9 mouse cellular contexts compared by ENCODE assay signal in the genomic region with DNA sequence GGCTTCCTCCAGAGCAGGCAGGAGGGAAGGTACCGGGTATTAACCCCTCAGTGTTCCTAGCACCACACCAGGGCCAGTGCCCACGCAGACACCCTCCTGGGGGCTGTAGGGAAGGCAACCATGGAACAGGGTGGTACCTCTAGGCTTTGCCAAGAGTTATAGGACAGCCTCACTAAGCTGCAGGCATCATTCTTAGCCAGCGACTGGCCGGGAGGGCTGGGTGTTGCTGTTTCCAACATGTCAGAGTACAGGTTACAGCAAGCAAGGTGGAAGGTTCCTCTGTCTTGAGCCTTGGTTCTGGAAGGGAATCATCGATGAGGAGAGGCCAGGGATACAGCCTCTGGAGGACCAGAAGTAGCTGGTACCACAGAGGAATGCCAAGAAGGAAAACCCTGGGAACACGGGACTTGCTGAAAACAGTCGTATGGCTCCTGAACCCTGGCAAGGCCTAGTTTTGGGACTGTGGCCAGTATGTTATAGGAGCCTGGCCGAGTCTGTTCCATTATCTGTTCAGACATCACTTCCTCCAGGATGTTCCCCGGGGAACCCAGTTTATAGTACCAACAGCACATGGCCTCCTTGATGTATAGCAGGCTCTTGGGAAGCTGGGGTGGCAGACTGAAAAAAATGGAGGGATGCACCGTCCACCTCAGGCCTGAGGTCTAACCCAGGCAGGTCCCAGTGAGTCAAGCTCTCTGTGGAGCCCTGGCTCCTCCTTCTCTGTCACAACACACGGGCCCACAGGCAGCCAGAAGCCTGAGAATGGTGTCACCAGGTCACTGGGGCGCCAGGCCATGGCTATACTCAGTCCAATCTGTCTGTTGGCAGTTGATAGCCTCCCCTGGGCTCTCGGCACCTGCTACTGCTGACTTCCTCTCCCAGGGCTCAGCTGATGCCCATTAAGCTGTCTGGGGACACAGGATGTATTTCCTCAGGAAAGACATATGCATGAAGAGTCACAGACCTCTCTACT.
DNase-seq lines count a peak whose midpoint lies in the region; ATAC-seq and TF ChIP-seq lines count a peak whose summit lies in the region.
"Had no signal": no experiment of that assay in that cellular context is flagged by ENCODE, and none has a peak within 500 bp of the region (broad histone marks: within the 10 kb centered on the region; RNA-seq: fewer than 3 reads in every experiment).

No protein-coding gene starts in this region.

- TF ChIP-seq POLR2A in olfactory bulb, adult 2 months (IDR thresholded peaks at IDR 0.05; ENCODE audit: insufficient read depth, low read depth, low read length) = no peak

- H3K9ac ChIP-seq in liver, postnatal 0 days (replicated peaks) = no peak overlapping the region
- H3K9ac ChIP-seq in liver, embryonic 12.5 days = no peak overlapping the region

- ATAC-seq in liver, postnatal 0 days = peak; percentile 65
- ATAC-seq in liver, embryonic 12.5 days = no peak
- ATAC-seq in frontal cortex, adult (ENCODE audit: low TSS enrichment) = no peak
- ATAC-seq: Patski had no signal

- no peaks in the 10 kb centered on the region for H3K27me3 ChIP-seq in liver, postnatal 0 days (ENCODE audit: insufficient read depth, low read length)
- no peaks in the 10 kb centered on the region; the same call in 1 of the 2 replicates for H3K27me3 ChIP-seq in liver, embryonic 12.5 days (replicated peaks)
- H3K27me3 ChIP-seq: Patski had no signal

- WGBS in liver, postnatal 0 days (ENCODE audit: insufficient replicate concordance) = 58% methylated on average over 13 of the region's 13 CpGs
- 57% methylated on average over 13 of the region's 13 CpGs for WGBS in liver, embryonic 12.5 days (ENCODE audit: insufficient replicate concordance)
- WGBS in olfactory bulb, adult 2 months = 68% methylated on average over 13 of the region's 13 CpGs

- no peaks in the 10 kb centered on the region for H3K9me3 ChIP-seq in liver, postnatal 0 days (ENCODE audit: low read length)
- no peaks in the 10 kb centered on the region for H3K9me3 ChIP-seq in liver, embryonic 12.5 days (replicated peaks)

- no peak overlapping the region for H3K4me2 ChIP-seq in liver, postnatal 0 days (ENCODE audit: low read depth, low read length)
- no peak overlapping the region for H3K4me2 ChIP-seq in liver, embryonic 12.5 days

- TF ChIP-seq CTCF in liver, postnatal 0 days (IDR thresholded peaks at IDR 0.05; ENCODE audit: low read depth) = no peak
- TF ChIP-seq CTCF in olfactory bulb, adult 2 months (IDR thresholded peaks at IDR 0.05; ENCODE audit: insufficient read depth, low read depth, low read length) = no peak

- peak; percentile 40 for DNase-seq in liver, postnatal 0 days
- DNase-seq in cerebellum, adult 8-10 months = peak; percentile 73
- DNase-seq in gastrocnemius, postnatal 10 days = peak; percentile 47
- DNase-seq in left cerebral cortex, adult 8-10 months (ENCODE audit: low spot score in 2 of 2) = no peak
- DNase-seq: lung, adult 18-20 months had no signal

- peaks cover 5% of the 10 kb centered on the region; the same call in 1 of the 2 replicates for H3K4me1 ChIP-seq in liver, postnatal 0 days (ENCODE audit: insufficient read depth)
- H3K4me1 ChIP-seq in liver, embryonic 12.5 days = no peaks in the 10 kb centered on the region; the same call in 1 of the 2 replicates
- H3K4me1 ChIP-seq in olfactory bulb, adult 2 months (ENCODE audit: control insufficient read depth, insufficient read depth, low read length) = peaks cover 38% of the 10 kb centered on the region

- no peak overlapping the region for H3K4me3 ChIP-seq in liver, postnatal 0 days (ENCODE audit: low read depth, low read length)
- no peak overlapping the region for H3K4me3 ChIP-seq in liver, embryonic 12.5 days
- no peak overlapping the region for H3K4me3 ChIP-seq in olfactory bulb, adult 2 months (ENCODE audit: insufficient read depth, low read depth, low read length)

- 0 out of 2 replicates have a peak overlapping the region, but pooled peaks have one; percentile 37 for H3K27ac ChIP-seq in liver, postnatal 0 days (ENCODE audit: low read depth)
- H3K27ac ChIP-seq in liver, embryonic 12.5 days = no peak overlapping the region
- peak overlapping the region; percentile 92 for H3K27ac ChIP-seq in olfactory bulb, adult 2 months (ENCODE audit: insufficient read depth, low read depth, low read length)

- no peaks in the 10 kb centered on the region for H3K36me3 ChIP-seq in liver, postnatal 0 days (replicated peaks; ENCODE audit: insufficient read depth, low read length)
- H3K36me3 ChIP-seq in liver, embryonic 12.5 days = no peaks in the 10 kb centered on the region

- TF ChIP-seq EP300 in liver, postnatal 0 days (IDR thresholded peaks at IDR 0.05; ENCODE audit: low read depth) = no peak

Comparison
In these comparisons a context has a peak if more than half of its experiments do, and no peak if none do; other contexts are left out.
1. DNase-seq: peak in liver, postnatal 0 days (single experiment), cerebellum, adult 8-10 months (single experiment) and gastrocnemius, postnatal 10 days (single experiment); none in left cerebral cortex, adult 8-10 months (0 of 2).